Mouse (Mus musculus) liver, embryonic 14.5 days (tissue): ENCODE results near the gene Letm1. TPM values are rescaled to one million over a fixed set of nuclear protein-coding genes. Genes with fewer than 3 reads are reported as not detected.
A peak's percentile ranks its signal among the peaks of the same experiment; 100 is the strongest.

ENCODE experiments used
- ATAC-seq: fragments of 200-750 bp; cut with Nextera tagmentation; 2 replicates; pipeline ENCODE4 v1.8.0; 2017; ENCODE audit warnings: moderate number of reproducible peaks, mild to moderate bottlenecking, moderate library complexity; ENCODE audit not compliant: insufficient read depth
- DNase-seq, 3 experiments: peaks; one replicate each; pipeline ENCODE4 v3.0.0-alpha.2; 2012 to 2013; ENCODE audit warnings: low read depth in 3 of 3, low spot score in 3 of 3
- H3K27ac ChIP-seq: fragments of 300-500 bp; sonication (generic); 2 replicates; pipeline ENCODE4 v1.5.1; 2014; ENCODE audit warnings: moderate library complexity, mild to moderate bottlenecking, control low read depth, inconsistent platforms
- H3K27me3 ChIP-seq: fragments of 300-500 bp; sonication (generic); 2 replicates; pipeline ENCODE4 v1.6.1; 2014; ENCODE audit warnings: mild to moderate bottlenecking, low read length, moderate library complexity; ENCODE audit not compliant: control insufficient read depth, insufficient read depth
- H3K36me3 ChIP-seq: fragments of 300-500 bp; sonication (generic); replicated peaks from 2 replicates; pipeline ENCODE4 v1.6.1; 2014; ENCODE audit warnings: low read depth; ENCODE audit not compliant: control insufficient read depth, insufficient read depth
- H3K4me1 ChIP-seq, 2 experiments: fragments of 200-500 bp in 1 of 2; fragments of 300-500 bp in 1 of 2; sonication (generic) in 1 of 2; replicated peaks; 2 replicates each; pipeline ENCODE4 v1.6.1; 2012 to 2014; ENCODE audit warnings: antibody characterized with exemption in 1 of 2, inconsistent platforms in 1 of 2, low read length in 1 of 2; ENCODE audit not compliant: control insufficient read depth in 2 of 2, insufficient read depth in 2 of 2
- H3K4me2 ChIP-seq: fragments of 300-500 bp; sonication (generic); 2 replicates; pipeline ENCODE4 v1.6.1; 2014; ENCODE audit warnings: low read depth, mild to moderate bottlenecking, control low read depth, moderate library complexity
- H3K4me3 ChIP-seq, 2 experiments: fragments of 200-500 bp in 1 of 2; fragments of 300-500 bp in 1 of 2; sonication (generic) in 1 of 2; 2 replicates each; pipeline ENCODE4 v1.5.1; 2012 to 2014; ENCODE audit warnings: low read depth in 2 of 2, low read length in 2 of 2, mild to moderate bottlenecking in 2 of 2, control low read depth in 1 of 2, inconsistent platforms in 1 of 2, moderate library complexity in 1 of 2; ENCODE audit not compliant: insufficient read depth in 1 of 2
- H3K9ac ChIP-seq: fragments of 300-500 bp; sonication (generic); replicated peaks from 2 replicates; pipeline ENCODE4 v1.6.1; 2014; ENCODE audit warnings: mild to moderate bottlenecking, control low read depth, moderate library complexity
- H3K9me3 ChIP-seq: fragments of 300-500 bp; sonication (generic); 2 replicates; pipeline ENCODE4 v1.6.1; 2016; ENCODE audit warnings: low read length, mixed read lengths; ENCODE audit not compliant: control insufficient read depth
- CTCF ChIP-seq: IDR thresholded peaks from 2 replicates; pipeline ENCODE4 v1.5.1; 2016; ENCODE audit warnings: antibody characterized with exemption, low read depth, control low read depth
- EP300 ChIP-seq: IDR thresholded peaks from 2 replicates; pipeline ENCODE4 v1.6.1; 2016; ENCODE audit warnings: antibody characterized with exemption, low read depth
- WGBS: fragments of 180-500 bp; shearing (Covaris S2); extraction: QIAGEN DNeasy Blood & Tissue Kit; methylation state at CpG from one replicate; pipeline ENCODE4 v1.1.7; 2014; ENCODE audit not compliant: insufficient replicate concordance; 5-methylcytosine and 5-hydroxymethylcytosine counted together
- polyA plus RNA-seq, 2 experiments: library from polyadenylated mRNA; depleted of rRNA in 1 of 2; stranded (reverse) in 1 of 2; unstranded in 1 of 2; fragments of >200 nt; fragmentation: Nextera tagmentation in 1 of 2; extraction: Ambion mirVana in 1 of 2; gene quantifications; 2 replicates each; pipeline versions ENCODE4 v1.2.1 to v1.2.3; 2012 to 2014

Letm1 gene
- polyA plus RNA-seq, 2 experiments, result 7.9 to 13.4 TPM

- Histone ChIP-seq H3K9me3 (no peaks in the 10 kb centered on the region), H3K4me2 (no peak overlapping the region), H3K4me3 (no peak overlapping the region), H3K27me3 (peaks cover 28% of the 10 kb centered on the region), H3K36me3 (no peaks in the 10 kb centered on the region), H3K27ac (no peak overlapping the region), H3K4me1 (peaks cover 0 to 11% of the 10 kb centered on the region in 2 experiments; a peak in 2 of 4 replicates), H3K9ac (no peak overlapping the region)
- DNase-seq, result no peak
- TF ChIP-seq EP300 (no peak), CTCF (no peak)
- WGBS, result 45% methylated on average over 13 of the region's 13 CpGs
- ATAC-seq, result no peak
Observed at GRCm38 (mm10) chr5:33697947-33698512, 84.6 kb downstream of the Letm1 start.

- DNase-seq, result no peak
- Histone ChIP-seq H3K9ac (no peak overlapping the region), H3K9me3 (no peaks in the 10 kb centered on the region), H3K4me2 (no peak overlapping the region), H3K4me1 (peaks cover 0 to 14% of the 10 kb centered on the region in 2 experiments; a peak in 2 of 4 replicates), H3K27me3 (peaks cover 28% of the 10 kb centered on the region), H3K27ac (no peak overlapping the region), H3K4me3 (no peak overlapping the region), H3K36me3 (no peaks in the 10 kb centered on the region)
- TF ChIP-seq CTCF (no peak), EP300 (no peak)
- WGBS, result 59% methylated on average over 1 of the region's 1 CpGs
- no peak for ATAC-seq
Observed at GRCm38 (mm10) chr5:33697534-33697933, 85.1 kb downstream of the Letm1 start.

- WGBS, result 50% methylated on average over 5 of the region's 5 CpGs
- no peak for DNase-seq
- Histone ChIP-seq H3K27me3 (peaks cover 28% of the 10 kb centered on the region), H3K36me3 (no peaks in the 10 kb centered on the region), H3K4me1 (peaks cover 0 to 14% of the 10 kb centered on the region in 2 experiments; a peak in 2 of 4 replicates), H3K9ac (no peak overlapping the region), H3K4me3 (no peak overlapping the region), H3K9me3 (no peaks in the 10 kb centered on the region), H3K27ac (no peak overlapping the region), H3K4me2 (no peak overlapping the region)
- TF ChIP-seq CTCF (no peak), EP300 (no peak)
- no peak for ATAC-seq
Observed at GRCm38 (mm10) chr5:33696430-33696829, 86.2 kb downstream of the Letm1 start.

- TF ChIP-seq CTCF (no peak), EP300 (no peak)
- Histone ChIP-seq H3K36me3 (no peaks in the 10 kb centered on the region), H3K4me3 (peak overlapping the region in 1 of 2 experiments; percentile 32; a peak in 2 of 4 replicates), H3K27ac (no peak overlapping the region), H3K9me3 (no peaks in the 10 kb centered on the region), H3K4me2 (peak overlapping the region; percentile 60), H3K4me1 (peaks cover 0 to 14% of the 10 kb centered on the region in 2 experiments; a peak in 2 of 4 replicates), H3K27me3 (peaks cover 28% of the 10 kb centered on the region), H3K9ac (no peak overlapping the region)
- no peak for DNase-seq
- 9% methylated on average over 23 of the region's 24 CpGs for WGBS
- peak; percentile 28; the same call in 1 of the 2 replicates for ATAC-seq
Observed at GRCm38 (mm10) chr5:33695718-33696121, 86.9 kb downstream of the Letm1 start.

- Histone ChIP-seq H3K4me2 (peak overlapping the region; percentile 60), H3K27me3 (peaks cover 28% of the 10 kb centered on the region), H3K9ac (no peak overlapping the region), H3K4me1 (peaks cover 0 to 9% of the 10 kb centered on the region in 2 experiments; a peak in 2 of 4 replicates), H3K36me3 (no peaks in the 10 kb centered on the region), H3K27ac (no peak overlapping the region), H3K4me3 (peak overlapping the region in 1 of 2 experiments; percentile 32; a peak in 2 of 4 replicates), H3K9me3 (no peaks in the 10 kb centered on the region)
- ATAC-seq, result peak; percentile 63
- WGBS, result 5% methylated on average over 69 of the region's 71 CpGs
- no peak for DNase-seq
- TF ChIP-seq EP300, result no peak
- no peak for TF ChIP-seq CTCF
Observed at GRCm38 (mm10) chr5:33694848-33695717, 87.5 kb downstream of the Letm1 start.
